Mouse (Mus musculus): ENCODE results near the gene Fars2. TPM values are rescaled to one million over a fixed set of nuclear protein-coding genes. Genes with fewer than 3 reads are reported as not detected.

Gene Fars2
- 35.8 and 46.4 TPM in 2 replicates for polyA plus RNA-seq (2016; fragmentation: Nextera tagmentation; extraction: Ambion mirVana)

GRCm38 (mm10) chr13:36117143-36118014, at the start of gene Fars2, which contains the start of gene Lyrm4:
TSS of gene Fars2 (plus strand) at chr13:36117412.
TSS of gene Lyrm4 (minus strand) at chr13:36117526.
- peak; percentile 99 for DNase-seq (ENCODE audit: low spot score)
- Histone ChIP-seq H3K36me3 (no peaks in the 10 kb centered on the region), H3K4me1 (0 out of 2 replicates have a peak, but pooled peaks cover 12% of the 10 kb centered on the region), H3K27me3 (ENCODE audit: insufficient read depth, poor library complexity, severe bottlenecking) (no peaks in the 10 kb centered on the region), H3K27ac (peak within 1 kb of the TSS; percentile 98), H3K9me3 (no peaks in the 10 kb centered on the region), H3K4me3 (peak within 1 kb of the TSS; percentile 78)
- WGBS = under 1% methylated on average over 75 of the region's 75 CpGs

- H3K4me1 ChIP-seq = no peaks in the 10 kb centered on the region
- 83% methylated on average over 3 of the region's 3 CpGs for WGBS
Measured at GRCm38 (mm10) chr13:36074484-36074883, 42.7 kb upstream of the Fars2 start.

GRCm38 (mm10) chr13:36081591-36081990, 35.6 kb upstream of the Fars2 start:
- Histone ChIP-seq H3K4me1 (no peaks in the 10 kb centered on the region), H3K36me3 (no peaks in the 10 kb centered on the region; the same call in 1 of the 2 replicates)
- 91% methylated on average over 3 of the region's 3 CpGs for WGBS

More at GRCm38 (mm10) chr13:36074484-36074883, 42.7 kb upstream of the Fars2 start:
- H3K4me3 ChIP-seq = no peak overlapping the region
- H3K27me3 ChIP-seq (ENCODE audit: insufficient read depth, poor library complexity, severe bottlenecking) = no peaks in the 10 kb centered on the region
- no peaks in the 10 kb centered on the region for H3K36me3 ChIP-seq
- no peaks in the 10 kb centered on the region for H3K9me3 ChIP-seq
- no peak for DNase-seq (ENCODE audit: low spot score)
- no peak overlapping the region for H3K27ac ChIP-seq

GRCm38 (mm10) chr13:36084701-36085100, 32.5 kb upstream of the Fars2 start:
- 76% methylated on average over 3 of the region's 3 CpGs for WGBS

More at GRCm38 (mm10) chr13:36081591-36081990, 35.6 kb upstream of the Fars2 start:
- Histone ChIP-seq H3K4me3 (no peak overlapping the region), H3K9me3 (no peaks in the 10 kb centered on the region), H3K27me3 (ENCODE audit: insufficient read depth, poor library complexity, severe bottlenecking) (no peaks in the 10 kb centered on the region), H3K27ac (no peak overlapping the region)
- DNase-seq (ENCODE audit: low spot score) = no peak

GRCm38 (mm10) chr13:36085971-36086370, 31.2 kb upstream of the Fars2 start:
- 86% methylated on average over 3 of the region's 3 CpGs for WGBS
- Histone ChIP-seq H3K36me3 (no peaks in the 10 kb centered on the region; the same call in 1 of the 2 replicates), H3K27ac (no peak overlapping the region), H3K27me3 (ENCODE audit: insufficient read depth, poor library complexity, severe bottlenecking) (no peaks in the 10 kb centered on the region), H3K4me3 (no peak overlapping the region), H3K9me3 (no peaks in the 10 kb centered on the region), H3K4me1 (peaks cover 19% of the 10 kb centered on the region)
- no peak for DNase-seq (ENCODE audit: low spot score)

More at GRCm38 (mm10) chr13:36084701-36085100, 32.5 kb upstream of the Fars2 start:
- Histone ChIP-seq H3K4me3 (no peak overlapping the region), H3K9me3 (no peaks in the 10 kb centered on the region), H3K27me3 (ENCODE audit: insufficient read depth, poor library complexity, severe bottlenecking) (no peaks in the 10 kb centered on the region), H3K27ac (no peak overlapping the region), H3K36me3 (no peaks in the 10 kb centered on the region; the same call in 1 of the 2 replicates), H3K4me1 (peaks cover 6% of the 10 kb centered on the region)
- DNase-seq (ENCODE audit: low spot score) = no peak

- DNase-seq (ENCODE audit: low spot score) = no peak
- Histone ChIP-seq H3K36me3 (no peaks in the 10 kb centered on the region; the same call in 1 of the 2 replicates), H3K4me3 (no peak overlapping the region), H3K9me3 (no peaks in the 10 kb centered on the region), H3K27me3 (ENCODE audit: insufficient read depth, poor library complexity, severe bottlenecking) (no peaks in the 10 kb centered on the region), H3K27ac (no peak overlapping the region), H3K4me1 (peaks cover 26% of the 10 kb centered on the region)
- 71% methylated on average over 5 of the region's 5 CpGs for WGBS
Measured at GRCm38 (mm10) chr13:36086608-36087391, 30.4 kb upstream of the Fars2 start.

- 88% methylated on average over 2 of the region's 2 CpGs for WGBS
- no peak for DNase-seq (ENCODE audit: low spot score)
- Histone ChIP-seq H3K9me3 (no peaks in the 10 kb centered on the region), H3K4me3 (no peak overlapping the region), H3K27me3 (ENCODE audit: insufficient read depth, poor library complexity, severe bottlenecking) (no peaks in the 10 kb centered on the region), H3K36me3 (no peaks in the 10 kb centered on the region), H3K27ac (no peak overlapping the region), H3K4me1 (peaks cover 26% of the 10 kb centered on the region)
Measured at GRCm38 (mm10) chr13:36087427-36087826, 29.8 kb upstream of the Fars2 start.

GRCm38 (mm10) chr13:36088168-36088567, 29.0 kb upstream of the Fars2 start:
- H3K27ac ChIP-seq = no peak overlapping the region
- H3K4me3 ChIP-seq = no peak overlapping the region
- no peaks in the 10 kb centered on the region for H3K36me3 ChIP-seq
- peaks cover 26% of the 10 kb centered on the region for H3K4me1 ChIP-seq
- WGBS = 71% methylated on average over 4 of the region's 4 CpGs
- H3K9me3 ChIP-seq = no peaks in the 10 kb centered on the region
- no peaks in the 10 kb centered on the region for H3K27me3 ChIP-seq (ENCODE audit: insufficient read depth, poor library complexity, severe bottlenecking)
- no peak for DNase-seq (ENCODE audit: low spot score)

GRCm38 (mm10) chr13:36096684-36097383, 20.4 kb upstream of the Fars2 start:
- peak overlapping the region; percentile 47; the same call in 1 of the 2 replicates for H3K27ac ChIP-seq
- H3K4me1 ChIP-seq = peaks cover 13% of the 10 kb centered on the region; the same call in 1 of the 2 replicates
- H3K36me3 ChIP-seq = no peaks in the 10 kb centered on the region
- H3K4me3 ChIP-seq = no peak overlapping the region
- H3K9me3 ChIP-seq = no peaks in the 10 kb centered on the region
- no peaks in the 10 kb centered on the region for H3K27me3 ChIP-seq (ENCODE audit: insufficient read depth, poor library complexity, severe bottlenecking)
- no peak for DNase-seq (ENCODE audit: low spot score)
- WGBS = 29% methylated on average over 5 of the region's 5 CpGs

GRCm38 (mm10) chr13:36105591-36105990, 11.6 kb upstream of the Fars2 start:
- Histone ChIP-seq H3K36me3 (peaks cover 4% of the 10 kb centered on the region; the same call in 1 of the 2 replicates), H3K27me3 (ENCODE audit: insufficient read depth, poor library complexity, severe bottlenecking) (no peaks in the 10 kb centered on the region), H3K9me3 (no peaks in the 10 kb centered on the region), H3K4me3 (no peak overlapping the region), H3K4me1 (0 out of 2 replicates have a peak, but pooled peaks cover 3% of the 10 kb centered on the region), H3K27ac (no peak overlapping the region)
- 84% methylated on average over 6 of the region's 6 CpGs for WGBS
- no peak for DNase-seq (ENCODE audit: low spot score)

- H3K4me3 ChIP-seq = no peak overlapping the region
- no peak for DNase-seq (ENCODE audit: low spot score)
- 87% methylated on average over 4 of the region's 4 CpGs for WGBS
- H3K9me3 ChIP-seq = no peaks in the 10 kb centered on the region
- H3K36me3 ChIP-seq = peaks cover 4% of the 10 kb centered on the region; the same call in 1 of the 2 replicates
- no peak overlapping the region for H3K27ac ChIP-seq
- H3K27me3 ChIP-seq (ENCODE audit: insufficient read depth, poor library complexity, severe bottlenecking) = no peaks in the 10 kb centered on the region
- 0 out of 2 replicates have a peak, but pooled peaks cover 3% of the 10 kb centered on the region for H3K4me1 ChIP-seq
Measured at GRCm38 (mm10) chr13:36108528-36108927, 8.7 kb upstream of the Fars2 start.

GRCm38 (mm10) chr13:36111331-36111730, 5.9 kb upstream of the Fars2 start:
- no peaks in the 10 kb centered on the region for H3K9me3 ChIP-seq
- DNase-seq (ENCODE audit: low spot score) = no peak
- WGBS = 89% methylated on average over 2 of the region's 2 CpGs
- H3K4me1 ChIP-seq = 0 out of 2 replicates have a peak, but pooled peaks cover 9% of the 10 kb centered on the region
- no peak overlapping the region for H3K4me3 ChIP-seq
- no peak overlapping the region for H3K27ac ChIP-seq
- peaks cover 4% of the 10 kb centered on the region; the same call in 1 of the 2 replicates for H3K36me3 ChIP-seq
- no peaks in the 10 kb centered on the region for H3K27me3 ChIP-seq (ENCODE audit: insufficient read depth, poor library complexity, severe bottlenecking)
